Mouse (Mus musculus): ENCODE measurements around the gene Mybbp1a. TPM values are rescaled to one million over a fixed set of nuclear protein-coding genes. Genes with fewer than 3 reads are reported as not detected.

Mybbp1a gene
- polyA plus RNA-seq, 1 experiment from 2014 or later = 141 TPM

GRCm38 (mm10) chr11:72468525-72468924 lies 27.4 kb downstream of the Mybbp1a start:
- Histone ChIP-seq H3K4me2 (ENCODE audit: low read depth, low read length) (no peak overlapping the region), H3K36me3 (ENCODE audit: control insufficient read depth, insufficient read depth, low read length) (no peaks in the 10 kb centered on the region), H3K27ac (ENCODE audit: low read length) (peak overlapping the region; percentile 21), H3K4me3 (ENCODE audit: low read length) (no peak overlapping the region), H3K4me1 (ENCODE audit: control insufficient read depth, insufficient read depth, low read length) (peaks cover 43% of the 10 kb centered on the region), H3K27me3 (replicated peaks; ENCODE audit: control insufficient read depth, insufficient read depth, low read length) (no peaks in the 10 kb centered on the region), H3K9ac (ENCODE audit: low read depth, low read length) (no peak overlapping the region), H3K9me3 (ENCODE audit: control insufficient read depth, low read length) (no peaks in the 10 kb centered on the region)
- 62% methylated on average over 5 of the region's 5 CpGs for WGBS
- no peak for ATAC-seq

DNA sequence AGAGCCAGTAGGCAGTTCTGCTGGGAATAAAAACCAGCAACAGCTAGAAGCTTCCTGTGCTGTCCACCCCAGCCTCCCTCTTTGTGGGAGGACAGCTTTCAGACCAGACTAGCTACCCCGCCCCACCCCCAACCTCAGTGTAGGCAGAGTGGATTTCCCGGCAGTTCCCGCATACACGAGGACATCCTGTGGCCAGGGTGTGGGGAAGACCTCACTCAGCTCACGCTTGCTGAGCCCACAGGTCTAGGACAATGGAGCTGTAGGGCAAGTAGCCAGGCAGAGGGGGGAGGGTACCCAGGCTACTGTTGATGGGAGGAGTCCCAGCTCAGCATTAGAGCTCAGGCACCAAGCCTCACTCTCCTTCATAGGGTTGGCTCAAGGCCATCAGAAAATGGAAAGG lies 28.1 kb downstream of the Mybbp1a start:
- no peak overlapping the region for H3K4me3 ChIP-seq (ENCODE audit: low read length)
- 0 out of 2 replicates have a peak overlapping the region, but pooled peaks have one; percentile 2 for H3K9ac ChIP-seq (ENCODE audit: low read depth, low read length)
- ATAC-seq = peak; percentile 29
- 33% methylated on average over 5 of the region's 5 CpGs for WGBS
- no peak overlapping the region for H3K4me2 ChIP-seq (ENCODE audit: low read depth, low read length)
- H3K27ac ChIP-seq (ENCODE audit: low read length) = peak overlapping the region; percentile 21
- no peaks in the 10 kb centered on the region for H3K9me3 ChIP-seq (ENCODE audit: control insufficient read depth, low read length)
- peaks cover 48% of the 10 kb centered on the region for H3K4me1 ChIP-seq (ENCODE audit: control insufficient read depth, insufficient read depth, low read length)
- H3K27me3 ChIP-seq (replicated peaks; ENCODE audit: control insufficient read depth, insufficient read depth, low read length) = no peaks in the 10 kb centered on the region
- no peaks in the 10 kb centered on the region for H3K36me3 ChIP-seq (ENCODE audit: control insufficient read depth, insufficient read depth, low read length)

DNA sequence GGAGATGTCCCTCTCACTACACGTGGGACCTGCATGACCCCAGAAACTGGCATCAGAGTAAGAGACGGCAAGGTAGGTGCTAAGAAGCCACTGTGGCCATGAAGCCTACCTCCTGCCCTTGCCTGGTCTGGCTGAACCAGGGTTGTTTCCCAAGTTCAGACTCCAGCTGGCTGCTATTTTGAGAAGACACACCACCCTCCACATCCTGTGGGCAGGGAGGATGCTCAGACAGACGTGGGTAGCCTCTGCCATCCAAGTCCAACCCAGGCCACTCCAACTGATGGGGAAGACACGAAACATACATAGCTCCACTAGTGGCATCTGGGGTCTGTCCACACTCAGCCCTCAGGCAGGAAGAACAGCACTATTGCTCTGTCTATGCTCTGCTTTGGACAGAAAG lies 28.8 kb downstream of the Mybbp1a start:
- 66% methylated on average over 4 of the region's 4 CpGs for WGBS
- peaks cover 56% of the 10 kb centered on the region for H3K4me1 ChIP-seq (ENCODE audit: control insufficient read depth, insufficient read depth, low read length)
- peak overlapping the region; percentile 47; the same call in 1 of the 2 replicates for H3K27ac ChIP-seq (ENCODE audit: low read length)

GRCm38 (mm10) chr11:72471381-72471780 lies 30.2 kb downstream of the Mybbp1a start:
- WGBS = 82% methylated on average over 6 of the region's 6 CpGs
- Histone ChIP-seq H3K4me2 (ENCODE audit: low read depth, low read length) (no peak overlapping the region), H3K27me3 (replicated peaks; ENCODE audit: control insufficient read depth, insufficient read depth, low read length) (no peaks in the 10 kb centered on the region), H3K9me3 (ENCODE audit: control insufficient read depth, low read length) (no peaks in the 10 kb centered on the region), H3K36me3 (ENCODE audit: control insufficient read depth, insufficient read depth, low read length) (no peaks in the 10 kb centered on the region), H3K27ac (ENCODE audit: low read length) (no peak overlapping the region), H3K9ac (ENCODE audit: low read depth, low read length) (no peak overlapping the region), H3K4me3 (ENCODE audit: low read length) (no peak overlapping the region), H3K4me1 (ENCODE audit: control insufficient read depth, insufficient read depth, low read length) (peaks cover 55% of the 10 kb centered on the region)
- no peak for ATAC-seq

More for the DNA sequence above, 28.8 kb downstream of the Mybbp1a start:
- Histone ChIP-seq H3K9me3 (ENCODE audit: control insufficient read depth, low read length) (no peaks in the 10 kb centered on the region), H3K4me2 (ENCODE audit: low read depth, low read length) (no peak overlapping the region), H3K27me3 (replicated peaks; ENCODE audit: control insufficient read depth, insufficient read depth, low read length) (no peaks in the 10 kb centered on the region), H3K9ac (ENCODE audit: low read depth, low read length) (no peak overlapping the region), H3K4me3 (ENCODE audit: low read length) (no peak overlapping the region), H3K36me3 (ENCODE audit: control insufficient read depth, insufficient read depth, low read length) (no peaks in the 10 kb centered on the region)
- no peak for ATAC-seq

DNA sequence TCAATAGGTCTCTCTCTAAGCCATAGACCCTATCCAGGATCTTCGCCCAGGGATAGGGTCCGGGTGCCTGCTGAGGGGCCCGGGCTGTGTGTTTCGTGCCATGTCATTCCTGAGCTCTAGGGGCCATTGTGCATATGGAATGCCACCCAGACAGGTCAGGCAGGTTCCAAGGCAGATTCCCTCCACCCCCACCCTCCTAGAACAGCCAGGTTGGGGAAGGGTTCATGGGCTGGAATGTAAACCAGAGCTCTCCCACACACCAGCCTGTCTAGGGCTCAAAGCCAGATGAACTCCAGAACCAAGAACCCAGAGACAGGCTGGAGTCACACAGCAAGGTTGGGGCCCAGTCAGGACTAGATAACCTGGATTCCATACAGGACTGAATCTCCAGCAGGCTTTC lies 32.4 kb downstream of the Mybbp1a start:
- no peaks in the 10 kb centered on the region for H3K9me3 ChIP-seq (ENCODE audit: control insufficient read depth, low read length)
- peak overlapping the region; percentile 16; the same call in 1 of the 2 replicates for H3K4me2 ChIP-seq (ENCODE audit: low read depth, low read length)
- no peak overlapping the region for H3K4me3 ChIP-seq (ENCODE audit: low read length)
- H3K36me3 ChIP-seq (ENCODE audit: control insufficient read depth, insufficient read depth, low read length) = no peaks in the 10 kb centered on the region
- H3K9ac ChIP-seq (ENCODE audit: low read depth, low read length) = peak overlapping the region; percentile 39; the same call in 1 of the 2 replicates
- H3K27me3 ChIP-seq (replicated peaks; ENCODE audit: control insufficient read depth, insufficient read depth, low read length) = no peaks in the 10 kb centered on the region
- H3K4me1 ChIP-seq (ENCODE audit: control insufficient read depth, insufficient read depth, low read length) = peaks cover 51% of the 10 kb centered on the region
- 66% methylated on average over 4 of the region's 4 CpGs for WGBS
- H3K27ac ChIP-seq (ENCODE audit: low read length) = peak overlapping the region; percentile 47
- peak; percentile 30 for ATAC-seq

DNA sequence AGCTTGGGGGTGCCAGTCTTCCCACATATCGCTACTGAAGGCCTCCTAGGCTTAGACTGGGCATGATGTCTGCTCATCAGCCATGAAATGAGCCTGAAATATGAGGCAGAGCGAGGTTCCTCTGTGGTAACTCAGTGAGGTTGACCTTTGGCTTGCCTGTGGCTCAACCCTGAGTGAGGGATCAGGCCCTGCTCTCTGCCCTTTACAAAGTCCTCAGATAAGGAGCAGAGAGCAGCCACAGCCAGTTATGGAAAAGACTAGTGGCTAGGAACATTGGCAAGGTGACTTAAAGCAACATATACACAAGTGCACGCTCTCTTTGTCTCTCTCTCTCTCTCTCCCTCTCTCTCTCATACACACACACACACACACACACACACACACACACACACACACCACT lies 33.8 kb downstream of the Mybbp1a start:
- Histone ChIP-seq H3K9me3 (ENCODE audit: control insufficient read depth, low read length) (no peaks in the 10 kb centered on the region), H3K27ac (ENCODE audit: low read length) (peak overlapping the region; percentile 77), H3K36me3 (ENCODE audit: control insufficient read depth, insufficient read depth, low read length) (no peaks in the 10 kb centered on the region), H3K27me3 (replicated peaks; ENCODE audit: control insufficient read depth, insufficient read depth, low read length) (no peaks in the 10 kb centered on the region), H3K9ac (ENCODE audit: low read depth, low read length) (peak overlapping the region; percentile 39; the same call in 1 of the 2 replicates), H3K4me2 (ENCODE audit: low read depth, low read length) (peak overlapping the region; percentile 16; the same call in 1 of the 2 replicates), H3K4me3 (ENCODE audit: low read length) (no peak overlapping the region), H3K4me1 (ENCODE audit: control insufficient read depth, insufficient read depth, low read length) (peaks cover 45% of the 10 kb centered on the region)
- peak; percentile 80 for ATAC-seq
- 67% methylated on average over 3 of the region's 3 CpGs for WGBS

DNA sequence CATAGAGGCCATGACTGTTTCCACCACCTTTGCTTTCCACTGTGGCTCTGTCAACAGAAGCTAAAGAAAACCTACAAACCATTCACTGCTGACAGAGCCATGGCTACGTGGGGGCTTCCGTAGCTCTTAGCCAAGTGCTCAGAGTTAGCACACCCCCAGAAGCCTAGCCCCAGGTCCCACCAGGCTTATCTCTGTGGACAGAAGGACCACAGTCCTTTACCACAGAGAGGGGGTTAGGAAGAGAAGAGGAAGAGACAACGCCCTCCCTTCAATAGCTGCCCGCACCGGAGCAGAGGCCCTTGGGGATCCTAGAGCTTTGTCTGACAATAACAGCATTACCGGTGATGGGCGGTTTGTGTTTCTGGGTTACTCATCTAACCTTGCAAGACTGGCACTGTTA lies 34.3 kb downstream of the Mybbp1a start:
- Histone ChIP-seq H3K27ac (ENCODE audit: low read length) (peak overlapping the region; percentile 77), H3K9ac (ENCODE audit: low read depth, low read length) (0 out of 2 replicates have a peak overlapping the region, but pooled peaks have one; percentile 39), H3K27me3 (replicated peaks; ENCODE audit: control insufficient read depth, insufficient read depth, low read length) (no peaks in the 10 kb centered on the region), H3K4me1 (ENCODE audit: control insufficient read depth, insufficient read depth, low read length) (peaks cover 45% of the 10 kb centered on the region), H3K9me3 (ENCODE audit: control insufficient read depth, low read length) (no peaks in the 10 kb centered on the region), H3K4me2 (ENCODE audit: low read depth, low read length) (0 out of 2 replicates have a peak overlapping the region, but pooled peaks have one; percentile 16), H3K36me3 (ENCODE audit: control insufficient read depth, insufficient read depth, low read length) (no peaks in the 10 kb centered on the region), H3K4me3 (ENCODE audit: low read length) (no peak overlapping the region)
- WGBS = 62% methylated on average over 7 of the region's 7 CpGs
- ATAC-seq = peak; percentile 8; the same call in 1 of the 2 replicates

- Histone ChIP-seq H3K4me1 (ENCODE audit: control insufficient read depth, insufficient read depth, low read length) (peaks cover 45% of the 10 kb centered on the region), H3K27me3 (replicated peaks; ENCODE audit: control insufficient read depth, insufficient read depth, low read length) (no peaks in the 10 kb centered on the region), H3K9me3 (ENCODE audit: control insufficient read depth, low read length) (no peaks in the 10 kb centered on the region), H3K27ac (ENCODE audit: low read length) (peak overlapping the region; percentile 43; the same call in 1 of the 2 replicates), H3K4me2 (ENCODE audit: low read depth, low read length) (no peak overlapping the region), H3K36me3 (ENCODE audit: control insufficient read depth, insufficient read depth, low read length) (no peaks in the 10 kb centered on the region), H3K9ac (ENCODE audit: low read depth, low read length) (no peak overlapping the region), H3K4me3 (ENCODE audit: low read length) (no peak overlapping the region)
- ATAC-seq = no peak
- WGBS = 73% methylated on average over 7 of the region's 7 CpGs
Observed at GRCm38 (mm10) chr11:72476074-72476625, 35.0 kb downstream of the Mybbp1a start.

DNA sequence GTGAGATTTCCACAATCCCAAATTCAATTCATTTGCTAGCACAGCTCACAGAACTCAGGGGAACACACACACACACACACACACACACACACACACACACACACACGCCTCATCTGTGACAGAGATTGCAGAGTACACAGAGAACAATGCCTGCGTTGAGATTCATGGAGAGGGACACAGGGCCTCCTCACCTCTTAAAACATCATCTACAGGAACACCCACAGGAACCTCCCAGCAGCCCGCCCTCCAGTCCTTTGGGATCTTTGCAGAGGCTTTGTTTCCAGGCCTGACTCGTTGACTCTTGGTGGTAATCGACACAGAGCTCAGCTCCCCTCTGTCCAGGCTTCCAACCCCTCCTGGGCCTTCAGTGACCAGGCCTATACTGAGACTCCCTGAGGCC lies 36.0 kb downstream of the Mybbp1a start:
- no peak overlapping the region for H3K4me2 ChIP-seq (ENCODE audit: low read depth, low read length)
- H3K9me3 ChIP-seq (ENCODE audit: control insufficient read depth, low read length) = no peaks in the 10 kb centered on the region
- WGBS = 38% methylated on average over 5 of the region's 5 CpGs
- no peak overlapping the region for H3K9ac ChIP-seq (ENCODE audit: low read depth, low read length)
- no peak overlapping the region for H3K4me3 ChIP-seq (ENCODE audit: low read length)
- H3K4me1 ChIP-seq (ENCODE audit: control insufficient read depth, insufficient read depth, low read length) = peaks cover 43% of the 10 kb centered on the region
- ATAC-seq = no peak
- no peaks in the 10 kb centered on the region for H3K36me3 ChIP-seq (ENCODE audit: control insufficient read depth, insufficient read depth, low read length)
- no peaks in the 10 kb centered on the region for H3K27me3 ChIP-seq (replicated peaks; ENCODE audit: control insufficient read depth, insufficient read depth, low read length)
- no peak overlapping the region for H3K27ac ChIP-seq (ENCODE audit: low read length)
